Mouse (Mus musculus) adrenal gland, postnatal 36 days (tissue): ENCODE results near the gene Ndufa6. TPM values are rescaled to one million over a fixed set of nuclear protein-coding genes. Genes with fewer than 3 reads are reported as not detected.
"Not testable (repeated sequence)": the region's sequence is repeated elsewhere in the genome, so short reads cannot be mapped to it uniquely, and the experiment has no call there.

Source experiments
- DNase-seq, 2 experiments: peaks; one replicate each; pipeline ENCODE4 v3.0.0; 2021; ENCODE audit warnings: mixed read lengths in 1 of 2
- long read RNA-seq, 2 experiments: library from polyadenylated mRNA; stranded (forward); transcript quantifications; one replicate each; pipeline ENCODE4 v2.0.0; 2021; ENCODE audit warnings: borderline sequencing depth in 2 of 2
- total RNA-seq, 2 experiments: library from RNA; stranded (reverse); gene quantifications; 2 replicates each; pipeline ENCODE4 v1.2.3; 2021

Gene Ndufa6
- total RNA-seq, result 100 to 1,000 TPM; 439 to 578 TPM
- long read RNA-seq, experiment 1, transcript Ndufa6-205 (2 exons, 382 nt), result minor isoform, 34 of 724 reads
- long read RNA-seq, experiment 1, transcript Ndufa6-201 (3 exons, 590 nt), result major isoform, 644 of 724 reads
- long read RNA-seq, experiment 1, transcript Ndufa6-206 (2 exons, 440 nt), result minor isoform, 7 of 724 reads
- long read RNA-seq, experiment 1, partial matches to known transcripts, result 35 of 724 reads
- long read RNA-seq, experiment 1, other reads (novel, unspliced or antisense), result 4 of 724 reads
- long read RNA-seq, experiment 2, transcript Ndufa6-201 (3 exons, 590 nt), result major isoform, 292 of 333 reads
- long read RNA-seq, experiment 2, transcript Ndufa6-205 (2 exons, 382 nt), result minor isoform, 27 of 333 reads
- long read RNA-seq, experiment 2, partial matches to known transcripts, result 0 of 333 reads
- long read RNA-seq, experiment 2, other reads (novel, unspliced or antisense), result 10 of 333 reads

GRCm38 (mm10) chr15:82354126-82354945, at the start of gene Ndufa6:
Gene Ndufa6 (minus strand): TSS chr15:82354322.
- DNase-seq, result peak; percentile 98 to 99

- no peak for DNase-seq
Observed at GRCm38 (mm10) chr15:82403606-82404005, 49.5 kb upstream of the Ndufa6 start.

GRCm38 (mm10) chr15:82402741-82403140, 48.6 kb upstream of the Ndufa6 start:
- no peak for DNase-seq

- DNase-seq, result no peak
Observed at GRCm38 (mm10) chr15:82402106-82402505, 48.0 kb upstream of the Ndufa6 start.

- no peak for DNase-seq
Observed at GRCm38 (mm10) chr15:82401516-82401915, 47.4 kb upstream of the Ndufa6 start.

GRCm38 (mm10) chr15:82395955-82396354, 41.8 kb upstream of the Ndufa6 start:
- DNase-seq, result not testable (repeated sequence)

- DNase-seq, result not testable (repeated sequence)
Observed at GRCm38 (mm10) chr15:82393922-82394321, 39.8 kb upstream of the Ndufa6 start, which contains the start of gene Cyp2d11. Gene Cyp2d11 (minus strand): TSS chr15:82394022.

- DNase-seq, result not testable (repeated sequence)
Observed at GRCm38 (mm10) chr15:82389916-82390315, 35.8 kb upstream of the Ndufa6 start.

GRCm38 (mm10) chr15:82385729-82386128, 31.6 kb upstream of the Ndufa6 start:
- no peak for DNase-seq

- no peak for DNase-seq
Observed at GRCm38 (mm10) chr15:82382441-82382840, 28.3 kb upstream of the Ndufa6 start.

GRCm38 (mm10) chr15:82380714-82381062, 26.6 kb upstream of the Ndufa6 start:
- DNase-seq, result no peak

GRCm38 (mm10) chr15:82379871-82380713, 26.0 kb upstream of the Ndufa6 start, which contains the start of gene Cyp2d22:
Gene Cyp2d22 (minus strand): TSS chr15:82380260.
- DNase-seq, result peak; percentile 67 to 81

GRCm38 (mm10) chr15:82379511-82379870, 25.4 kb upstream of the Ndufa6 start:
- DNase-seq, result no peak

- DNase-seq, result no peak
Observed at GRCm38 (mm10) chr15:82378261-82379180, 24.4 kb upstream of the Ndufa6 start.

GRCm38 (mm10) chr15:82377701-82378100, 23.6 kb upstream of the Ndufa6 start:
- no peak for DNase-seq

- peak in 1 of 2 experiments; percentile 57 for DNase-seq
Observed at GRCm38 (mm10) chr15:82376393-82377138, 22.4 kb upstream of the Ndufa6 start.

GRCm38 (mm10) chr15:82375855-82376254, 21.7 kb upstream of the Ndufa6 start:
- no peak for DNase-seq

GRCm38 (mm10) chr15:82374437-82374836, 20.3 kb upstream of the Ndufa6 start:
- no peak for DNase-seq

- no peak for DNase-seq
Observed at GRCm38 (mm10) chr15:82372991-82373390, 18.9 kb upstream of the Ndufa6 start.

- no peak for DNase-seq
Observed at GRCm38 (mm10) chr15:82372446-82372845, 18.3 kb upstream of the Ndufa6 start.
